Mouse (Mus musculus): Measurements from ENCODE around the gene Cyp2s1. TPM values are rescaled to one million over a fixed set of nuclear protein-coding genes. Genes with fewer than 3 reads are reported as not detected.
A peak's percentile ranks its signal among the peaks of the same experiment; 100 is the strongest.

The Cyp2s1 gene
- polyA plus RNA-seq, 1 experiment from 2014 or later: 0.25 TPM

DNA sequence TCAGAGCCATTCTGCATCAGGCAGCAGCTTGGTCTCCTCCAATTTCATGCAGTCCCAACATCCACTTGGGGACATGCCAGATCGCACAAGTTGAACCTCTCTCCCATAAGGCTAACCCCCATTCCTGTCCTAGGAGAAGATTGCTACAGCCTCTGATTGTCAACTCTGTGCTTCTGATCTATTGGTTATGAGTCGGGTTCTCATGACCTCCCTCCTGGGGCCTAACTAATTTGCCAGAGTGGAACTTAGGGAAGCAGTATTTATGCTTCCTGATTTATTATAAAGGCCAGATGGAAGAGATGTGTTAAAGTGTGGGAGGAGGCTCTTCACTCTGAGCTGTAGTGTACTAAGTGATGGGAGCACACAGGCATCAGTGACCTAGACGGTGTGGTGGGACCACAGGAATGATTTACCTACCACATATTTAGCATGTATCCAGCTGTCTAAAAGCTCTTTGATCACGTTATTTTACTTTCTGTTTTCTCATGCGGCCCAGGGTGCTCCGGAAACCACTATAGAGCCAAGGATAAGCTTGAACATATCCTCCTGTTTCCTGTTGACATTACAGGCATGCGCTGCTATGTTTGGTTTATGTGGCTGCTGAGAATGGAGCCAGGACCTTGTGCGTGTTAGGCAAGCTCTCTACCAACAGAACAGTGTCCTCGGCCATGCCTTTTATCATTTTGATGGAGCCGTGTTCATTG is 18.6 kb upstream of the Cyp2s1 start:
- no peaks in the 10 kb centered on the region for H3K27me3 ChIP-seq (ENCODE audit: low read depth, poor library complexity, severe bottlenecking)
- no peak overlapping the region for H3K4me3 ChIP-seq
- H3K27ac ChIP-seq (replicated peaks): no peak overlapping the region
- H3K9me3 ChIP-seq (replicated peaks): no peaks in the 10 kb centered on the region
- DNase-seq (ENCODE audit: low spot score): no peak
- WGBS: 88% methylated on average over 10 of the region's 10 CpGs
- no peaks in the 10 kb centered on the region for H3K4me1 ChIP-seq
- H3K36me3 ChIP-seq: no peaks in the 10 kb centered on the region

DNA sequence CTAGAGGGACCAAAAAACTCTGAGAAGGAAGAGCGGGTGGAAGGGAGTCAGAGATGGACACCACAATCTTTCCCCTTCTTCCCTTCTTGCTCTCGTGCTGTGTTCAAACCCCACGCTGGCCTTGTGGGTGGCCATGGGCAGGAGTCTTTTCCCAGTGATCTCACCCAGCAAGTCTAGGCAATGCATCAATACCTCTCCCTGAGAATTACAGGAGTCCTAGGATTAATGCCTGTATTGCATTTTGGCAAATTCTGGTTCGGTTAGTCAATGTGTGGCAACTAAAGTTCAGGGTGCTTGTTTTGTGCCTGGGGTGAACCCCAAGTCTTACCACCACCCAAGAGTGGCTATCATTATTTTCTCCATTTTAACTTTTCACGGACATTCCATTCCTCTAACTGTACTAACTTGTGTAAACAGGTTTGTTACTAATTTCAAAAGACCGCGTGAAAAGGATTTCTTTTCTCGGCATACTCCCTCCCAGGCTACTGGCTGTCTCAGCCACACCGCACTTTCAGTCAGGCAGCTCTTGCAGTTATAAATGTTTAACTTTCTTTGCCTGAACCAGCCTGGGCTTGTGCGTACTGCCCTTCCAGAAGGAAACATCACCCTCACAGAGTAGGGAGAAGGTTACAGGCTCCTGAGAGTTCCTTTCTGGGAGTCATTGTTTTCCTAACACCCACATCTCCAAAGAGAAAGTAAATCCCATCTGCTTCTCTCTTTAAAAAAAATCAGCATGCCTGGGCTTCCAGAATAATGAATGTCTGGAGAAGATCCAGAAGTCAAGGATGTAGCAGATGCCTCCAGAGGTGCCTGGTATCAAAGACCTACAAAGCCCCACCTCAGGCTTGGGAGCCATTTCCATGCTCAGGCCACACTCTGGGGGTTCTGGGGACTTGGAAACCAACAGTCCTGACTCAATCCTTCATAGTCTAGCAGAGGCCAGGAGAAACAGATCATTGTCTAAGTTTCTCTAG is 15.1 kb upstream of the Cyp2s1 start:
- WGBS: 85% methylated on average over 10 of the region's 10 CpGs
- no peaks in the 10 kb centered on the region for H3K9me3 ChIP-seq (replicated peaks)
- no peak overlapping the region for H3K4me3 ChIP-seq
- H3K4me1 ChIP-seq: no peaks in the 10 kb centered on the region
- H3K27ac ChIP-seq (replicated peaks): no peak overlapping the region
- no peaks in the 10 kb centered on the region for H3K36me3 ChIP-seq
- no peak for DNase-seq (ENCODE audit: low spot score)
- H3K27me3 ChIP-seq (ENCODE audit: low read depth, poor library complexity, severe bottlenecking): no peaks in the 10 kb centered on the region

DNA sequence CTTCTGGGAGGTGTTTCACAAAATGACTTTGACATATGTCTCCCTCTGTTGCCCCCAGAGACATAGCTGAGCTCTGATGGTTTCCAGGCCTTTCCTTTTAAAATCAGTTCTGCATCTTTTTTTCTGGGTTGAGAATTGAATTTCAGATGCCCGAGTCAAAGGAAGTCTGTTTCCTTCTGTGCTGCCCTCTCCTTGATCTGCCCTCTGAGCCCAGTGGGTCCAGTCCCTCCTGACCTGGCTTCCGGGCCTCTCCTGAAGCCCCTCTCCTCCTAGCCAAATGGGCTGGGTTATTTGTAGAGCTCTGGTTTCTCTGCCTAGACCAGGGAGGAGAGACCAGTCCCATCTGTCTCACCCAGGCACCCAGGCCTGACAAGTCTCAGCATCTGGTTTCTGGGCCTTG is 13.5 kb upstream of the Cyp2s1 start:
- DNase-seq (ENCODE audit: low spot score): no peak
- H3K4me3 ChIP-seq: no peak overlapping the region
- no peaks in the 10 kb centered on the region for H3K36me3 ChIP-seq
- no peaks in the 10 kb centered on the region for H3K4me1 ChIP-seq
- no peaks in the 10 kb centered on the region for H3K9me3 ChIP-seq (replicated peaks)
- no peaks in the 10 kb centered on the region for H3K27me3 ChIP-seq (ENCODE audit: low read depth, poor library complexity, severe bottlenecking)
- WGBS: 65% methylated on average over 2 of the region's 2 CpGs
- H3K27ac ChIP-seq (replicated peaks): no peak overlapping the region

- H3K9me3 ChIP-seq (replicated peaks): no peaks in the 10 kb centered on the region
- no peaks in the 10 kb centered on the region for H3K4me1 ChIP-seq
- no peak overlapping the region for H3K4me3 ChIP-seq
- no peaks in the 10 kb centered on the region for H3K36me3 ChIP-seq
- no peaks in the 10 kb centered on the region for H3K27me3 ChIP-seq (ENCODE audit: low read depth, poor library complexity, severe bottlenecking)
- DNase-seq (ENCODE audit: low spot score): no peak
- H3K27ac ChIP-seq (replicated peaks): no peak overlapping the region
- WGBS: 77% methylated on average over 3 of the region's 3 CpGs
These were observed 10.5 kb upstream of the Cyp2s1 start for GRCm38 (mm10) chr7:25827199-25827598.

GRCm38 (mm10) chr7:25826029-25826428 is 9.3 kb upstream of the Cyp2s1 start:
- H3K36me3 ChIP-seq: no peaks in the 10 kb centered on the region
- H3K9me3 ChIP-seq (replicated peaks): no peaks in the 10 kb centered on the region
- H3K27ac ChIP-seq (replicated peaks): no peak overlapping the region
- H3K4me3 ChIP-seq: no peak overlapping the region
- H3K4me1 ChIP-seq: no peaks in the 10 kb centered on the region
- WGBS: 89% methylated on average over 6 of the region's 6 CpGs
- H3K27me3 ChIP-seq (ENCODE audit: low read depth, poor library complexity, severe bottlenecking): no peaks in the 10 kb centered on the region
- DNase-seq (ENCODE audit: low spot score): no peak

GRCm38 (mm10) chr7:25825043-25825442 is 8.3 kb upstream of the Cyp2s1 start:
- no peaks in the 10 kb centered on the region for H3K4me1 ChIP-seq
- no peaks in the 10 kb centered on the region for H3K36me3 ChIP-seq
- no peak overlapping the region for H3K27ac ChIP-seq (replicated peaks)
- WGBS: 55% methylated on average over 9 of the region's 9 CpGs
- H3K4me3 ChIP-seq: no peak overlapping the region
- no peaks in the 10 kb centered on the region for H3K9me3 ChIP-seq (replicated peaks)
- no peaks in the 10 kb centered on the region for H3K27me3 ChIP-seq (ENCODE audit: low read depth, poor library complexity, severe bottlenecking)
- DNase-seq (ENCODE audit: low spot score): no peak

DNA sequence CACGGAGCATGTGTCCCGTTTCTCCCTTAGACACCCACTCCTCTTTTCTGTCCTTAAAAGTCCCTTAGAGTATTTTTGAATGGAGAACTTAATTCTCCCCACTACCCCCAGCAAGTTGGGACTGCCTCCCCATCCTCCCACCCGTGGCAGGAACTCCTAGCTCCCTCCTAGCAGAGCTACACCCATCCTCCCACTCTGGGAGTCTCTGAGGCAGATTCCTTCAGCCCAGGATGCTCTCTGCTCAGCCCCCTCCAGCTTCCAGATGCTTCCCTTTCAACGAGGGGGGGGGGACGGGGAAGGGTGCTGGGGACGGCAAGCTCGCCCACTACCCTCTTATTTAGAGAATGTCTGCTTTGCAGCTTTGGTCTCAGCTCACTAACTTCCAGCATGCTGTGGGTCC is 1.1 kb downstream of the Cyp2s1 start:
- Histone ChIP-seq H3K36me3 (no peaks in the 10 kb centered on the region), H3K4me3 (peak overlapping the region; percentile 57), H3K27me3 (ENCODE audit: low read depth, poor library complexity, severe bottlenecking) (peaks cover 36% of the 10 kb centered on the region), H3K27ac (replicated peaks) (no peak overlapping the region; the same call in 1 of the 2 replicates), H3K9me3 (replicated peaks) (no peaks in the 10 kb centered on the region), H3K4me1 (peaks cover 14% of the 10 kb centered on the region)
- WGBS: 25% methylated on average over 7 of the region's 7 CpGs
- DNase-seq (ENCODE audit: low spot score): no peak

- Histone ChIP-seq H3K27me3 (ENCODE audit: low read depth, poor library complexity, severe bottlenecking) (peaks cover 36% of the 10 kb centered on the region), H3K4me1 (peaks cover 14% of the 10 kb centered on the region), H3K4me3 (no peak overlapping the region), H3K27ac (replicated peaks) (no peak overlapping the region), H3K36me3 (no peaks in the 10 kb centered on the region), H3K9me3 (replicated peaks) (no peaks in the 10 kb centered on the region)
- 89% methylated on average over 9 of the region's 9 CpGs for WGBS
- no peak for DNase-seq (ENCODE audit: low spot score)
These were observed 2.0 kb downstream of the Cyp2s1 start for GRCm38 (mm10) chr7:25814711-25815110.

DNA sequence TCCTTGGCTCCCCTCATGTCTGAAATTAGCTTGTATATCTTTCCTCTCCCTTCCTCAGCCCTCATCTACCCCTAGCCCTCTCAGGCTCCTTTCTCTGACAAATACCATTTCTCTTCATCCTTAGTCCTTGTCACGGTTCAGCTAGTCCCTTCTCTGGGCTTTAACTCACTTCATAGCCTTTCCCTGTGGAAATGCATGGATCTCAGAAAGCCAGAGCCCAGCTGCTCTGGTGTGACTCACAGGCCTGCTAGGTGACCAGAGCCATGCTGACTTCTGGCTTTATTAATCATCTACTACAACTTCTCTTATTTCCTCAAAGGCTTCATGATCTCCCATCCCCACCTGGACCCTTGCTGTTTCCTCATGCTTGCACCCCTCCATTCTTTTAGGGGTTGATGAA is 4.5 kb downstream of the Cyp2s1 start:
- H3K27ac ChIP-seq (replicated peaks): no peak overlapping the region
- no peaks in the 10 kb centered on the region for H3K9me3 ChIP-seq (replicated peaks)
- 57% methylated on average over 1 of the region's 1 CpGs for WGBS
- H3K36me3 ChIP-seq: no peaks in the 10 kb centered on the region
- peaks cover 33% of the 10 kb centered on the region for H3K27me3 ChIP-seq (ENCODE audit: low read depth, poor library complexity, severe bottlenecking)
- H3K4me1 ChIP-seq: peaks cover 14% of the 10 kb centered on the region
- DNase-seq (ENCODE audit: low spot score): no peak
- no peak overlapping the region for H3K4me3 ChIP-seq

GRCm38 (mm10) chr7:25811716-25812115 is 5.0 kb downstream of the Cyp2s1 start:
- no peak overlapping the region for H3K27ac ChIP-seq (replicated peaks)
- WGBS: 74% methylated on average over 2 of the region's 2 CpGs
- H3K9me3 ChIP-seq (replicated peaks): no peaks in the 10 kb centered on the region
- H3K27me3 ChIP-seq (ENCODE audit: low read depth, poor library complexity, severe bottlenecking): peaks cover 28% of the 10 kb centered on the region
- H3K4me1 ChIP-seq: peaks cover 12% of the 10 kb centered on the region
- no peaks in the 10 kb centered on the region for H3K36me3 ChIP-seq
- no peak overlapping the region for H3K4me3 ChIP-seq
- DNase-seq (ENCODE audit: low spot score): no peak

DNA sequence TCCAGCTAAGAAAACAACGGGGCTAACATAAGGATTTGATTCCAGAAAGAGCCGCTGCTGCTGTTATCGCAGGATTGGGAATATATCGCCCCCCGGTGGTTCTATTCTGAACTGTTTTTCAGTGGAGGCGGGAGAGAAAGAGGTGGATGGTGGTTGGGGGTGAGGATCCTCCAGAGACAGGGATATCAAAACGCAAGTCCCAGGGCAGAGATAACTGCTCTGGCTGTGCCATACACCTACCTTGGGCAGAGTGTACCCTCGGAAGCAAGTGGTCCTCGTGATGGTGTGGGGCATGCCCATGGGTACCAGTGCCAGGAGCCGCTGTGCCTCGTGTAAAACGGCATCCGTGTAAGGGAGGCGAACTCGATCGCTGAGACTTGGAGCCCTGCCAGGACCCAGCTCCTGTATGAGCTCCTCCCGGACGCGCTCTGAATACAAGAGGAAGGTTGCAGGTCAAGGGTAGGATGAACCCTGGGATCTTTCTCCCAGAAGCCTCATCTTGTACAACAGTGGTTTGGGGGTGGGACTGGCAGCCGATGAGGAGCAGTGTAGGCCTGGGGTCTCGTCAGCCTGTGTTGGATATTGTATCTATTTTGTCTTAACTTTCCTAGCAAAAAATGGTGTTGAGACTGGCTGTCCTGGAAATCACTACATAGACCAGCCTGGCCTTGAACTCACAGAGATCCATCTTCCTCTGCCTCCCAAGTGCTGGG is 10.9 kb downstream of the Cyp2s1 start:
- Histone ChIP-seq H3K36me3 (no peaks in the 10 kb centered on the region), H3K4me3 (peak overlapping the region; percentile 16; the same call in 1 of the 2 replicates), H3K27ac (replicated peaks) (0 out of 2 replicates have a peak overlapping the region, but pooled peaks have one; percentile 14), H3K9me3 (replicated peaks) (no peaks in the 10 kb centered on the region), H3K27me3 (ENCODE audit: low read depth, poor library complexity, severe bottlenecking) (no peaks in the 10 kb centered on the region), H3K4me1 (peaks cover 11% of the 10 kb centered on the region)
- peak; percentile 77 for DNase-seq (ENCODE audit: low spot score)
- WGBS: 37% methylated on average over 21 of the region's 21 CpGs

GRCm38 (mm10) chr7:25804792-25805191 is 11.9 kb downstream of the Cyp2s1 start:
- WGBS: 82% methylated on average over 4 of the region's 4 CpGs
- no peak for DNase-seq (ENCODE audit: low spot score)

More at GRCm38 (mm10) chr7:25804792-25805191, 11.9 kb downstream of the Cyp2s1 start:
- peaks cover 11% of the 10 kb centered on the region for H3K4me1 ChIP-seq
- H3K27me3 ChIP-seq (ENCODE audit: low read depth, poor library complexity, severe bottlenecking): no peaks in the 10 kb centered on the region
- H3K4me3 ChIP-seq: no peak overlapping the region
- no peaks in the 10 kb centered on the region for H3K36me3 ChIP-seq
- H3K27ac ChIP-seq (replicated peaks): no peak overlapping the region
- no peaks in the 10 kb centered on the region for H3K9me3 ChIP-seq (replicated peaks)

All from midbrain, embryonic 10.5 days (tissue).